In genomic region chr4:80855495-80855894, GRCm38 (mm10) we compare ENCODE assay signal across 36 mouse cellular contexts. TPM values are rescaled to one million over a fixed set of nuclear protein-coding genes. Genes with fewer than 3 reads are reported as not detected.
DNase-seq lines count a peak whose midpoint lies in the region; ATAC-seq and TF ChIP-seq lines count a peak whose summit lies in the region.
"Had no signal": no experiment of that assay in that cellular context is flagged by ENCODE, and none has a peak within 500 bp of the region (broad histone marks: within the 10 kb centered on the region; RNA-seq: fewer than 3 reads in every experiment).

No protein-coding gene starts in this region.

- no peak overlapping the region for H3K4me2 ChIP-seq in hindbrain, embryonic 16.5 days (ENCODE audit: low read length)
- H3K4me2 ChIP-seq in hindbrain, postnatal 0 days (ENCODE audit: low read depth, low read length) = no peak overlapping the region
- H3K4me2 ChIP-seq: hindbrain, embryonic 13.5 days; limb, embryonic 15.5 days; liver, embryonic 15.5 days; lung, embryonic 15.5 days; neural tube, embryonic 12.5 days had no signal

- DNase-seq in hindbrain, postnatal 0 days (ENCODE audit: low spot score) = no peak
- peak; percentile 13 to 39 for DNase-seq in left cerebral cortex, adult 18-20 months (ENCODE audit: low spot score in 2 of 2)
- DNase-seq in left cerebral cortex, postnatal 10 days (ENCODE audit: extremely low spot score in 1 of 2, low spot score in 2 of 2) = no peak
- peak; percentile 8 for DNase-seq in R1 (ENCODE audit: low read depth, low spot score)
- peak; percentile 61 for DNase-seq in brain, adult 2 months (ENCODE audit: low read depth, low spot score)
- DNase-seq: adrenal gland, adult 8-10 months; B cell, adult 2 months; cerebellum, adult 8-10 months; cerebellum, postnatal 36 days; gastrocnemius, postnatal 36 days; heart, postnatal 36 days; layer of hippocampus, postnatal 36 days; lung, postnatal 4 days; retina, postnatal 1 day; thymus, adult 2 months had no signal

- no peaks in the 10 kb centered on the region for H3K9me3 ChIP-seq in hindbrain, embryonic 16.5 days (ENCODE audit: control insufficient read depth, low read length)
- H3K9me3 ChIP-seq in hindbrain, postnatal 0 days (ENCODE audit: low read length) = no peaks in the 10 kb centered on the region
- H3K9me3 ChIP-seq: hindbrain, embryonic 13.5 days; limb, embryonic 15.5 days; liver, embryonic 15.5 days; lung, embryonic 15.5 days; neural tube, embryonic 12.5 days had no signal

- 70% methylated on average over 9 of the region's 9 CpGs for WGBS in hindbrain, embryonic 16.5 days
- WGBS in hindbrain, postnatal 0 days = 75% methylated on average over 9 of the region's 9 CpGs

- 0 out of 2 replicates have a peak, but pooled peaks cover 2% of the 10 kb centered on the region for H3K27me3 ChIP-seq in hindbrain, embryonic 16.5 days (replicated peaks; ENCODE audit: control insufficient read depth, insufficient read depth, low read length)
- H3K27me3 ChIP-seq in hindbrain, postnatal 0 days (ENCODE audit: insufficient read depth, low read length) = no peaks in the 10 kb centered on the region
- H3K27me3 ChIP-seq: CH12.LX; hindbrain, embryonic 13.5 days; limb, embryonic 15.5 days; liver, embryonic 15.5 days; lung, embryonic 15.5 days; neural tube, embryonic 12.5 days; Patski had no signal

- no peaks in the 10 kb centered on the region for H3K4me1 ChIP-seq in hindbrain, embryonic 16.5 days (ENCODE audit: control insufficient read depth, insufficient read depth, low read depth, low read length)
- H3K4me1 ChIP-seq in hindbrain, postnatal 0 days (ENCODE audit: insufficient read depth, low read length) = no peaks in the 10 kb centered on the region
- H3K4me1 ChIP-seq: hindbrain, embryonic 13.5 days; limb, embryonic 15.5 days; liver, embryonic 15.5 days; lung, embryonic 15.5 days; neural tube, embryonic 12.5 days had no signal

- H3K36me3 ChIP-seq in hindbrain, embryonic 16.5 days (ENCODE audit: control insufficient read depth, insufficient read depth, low read length) = no peaks in the 10 kb centered on the region
- H3K36me3 ChIP-seq in hindbrain, postnatal 0 days (ENCODE audit: insufficient read depth, low read length) = no peaks in the 10 kb centered on the region
- H3K36me3 ChIP-seq: G1E; hindbrain, embryonic 13.5 days; limb, embryonic 15.5 days; liver, embryonic 15.5 days; lung, embryonic 15.5 days; neural tube, embryonic 12.5 days had no signal

- no peak overlapping the region for H3K4me3 ChIP-seq in hindbrain, embryonic 16.5 days (ENCODE audit: low read length)
- H3K4me3 ChIP-seq in hindbrain, postnatal 0 days (ENCODE audit: low read length) = no peak overlapping the region
- H3K4me3 ChIP-seq: hindbrain, embryonic 13.5 days; limb, embryonic 15.5 days; liver, embryonic 15.5 days; lung, embryonic 15.5 days; neural tube, embryonic 12.5 days had no signal

- no peak overlapping the region for H3K27ac ChIP-seq in hindbrain, embryonic 16.5 days (ENCODE audit: low read depth, low read length)
- no peak overlapping the region for H3K27ac ChIP-seq in hindbrain, postnatal 0 days
- H3K27ac ChIP-seq: hindbrain, embryonic 13.5 days; kidney, postnatal 0 days; limb, embryonic 15.5 days; liver, embryonic 15.5 days; lung, embryonic 15.5 days; neural tube, embryonic 12.5 days; stomach, postnatal 0 days had no signal

- intact Hi-C loops in left cerebral cortex, postnatal 10 days (cut with DNase I) = no loop called here

- 0 out of 2 replicates have a peak, but pooled peaks have one; percentile 34 for ATAC-seq in hindbrain, embryonic 16.5 days
- ATAC-seq in hindbrain, postnatal 0 days = no peak
- no peak for ATAC-seq in megakaryocyte, adult 5-6 weeks (ENCODE audit: poor library complexity, severe bottlenecking)
- ATAC-seq: activated CD4-positive, CD25-positive, alpha-beta regulatory T cell, adult 4 months; forebrain, embryonic 14.5 days; Patski had no signal

- TF ChIP-seq CTCF in hindbrain, postnatal 0 days (IDR thresholded peaks at IDR 0.05; ENCODE audit: low read depth) = no peak

- H3K9ac ChIP-seq in hindbrain, embryonic 16.5 days (ENCODE audit: low read depth, low read length) = no peak overlapping the region
- H3K9ac ChIP-seq in hindbrain, postnatal 0 days (replicated peaks; ENCODE audit: low read length) = no peak overlapping the region
- H3K9ac ChIP-seq: hindbrain, embryonic 13.5 days; limb, embryonic 15.5 days; liver, embryonic 15.5 days; lung, embryonic 15.5 days; neural tube, embryonic 12.5 days had no signal

RNA-seq across cellular contexts. Expression of gene Tyrp1, which starts 21.6 kb away (rescaled TPM):
- polyA plus RNA-seq in hindbrain, embryonic 16.5 days (2015; fragmentation: Nextera tagmentation; extraction: Ambion mirVana) = 0.26 and 0.45 TPM in 2 replicates
- total RNA-seq in hindbrain, postnatal 0 days (2014; rRNA removed) = 0.26 TPM in 1 of 2 replicates, not detected in the other
- polyA plus RNA-seq in hindbrain, postnatal 0 days (2015; fragmentation: Nextera tagmentation; extraction: Ambion mirVana) = 0.13 and 0.20 TPM in 2 replicates
- not detected for total RNA-seq in left cerebral cortex, adult 18-20 months (2021)
- under 1 TPM; 0.21 to 0.24 TPM for total RNA-seq in left cerebral cortex, postnatal 10 days (2021)
- total RNA-seq in megakaryocyte, adult 5-6 weeks (2015) = not detected in 2 replicates
- not detected in 2 replicates for total RNA-seq in megakaryocyte, adult 5-6 weeks (2017)
- total RNA-seq: adrenal gland, adult 8-10 months; CH12.LX; gastrocnemius, adult 18-20 months; gastrocnemius, postnatal 36 days; left cerebral cortex, postnatal 36 days; monocyte, adult 5-6 weeks had no signal
- polyA plus RNA-seq: activated CD4-positive, CD25-positive, alpha-beta regulatory T cell, adult 4 months; G1E; heart, embryonic 14.5 days; intestine, embryonic 14.5 days; kidney, postnatal 0 days; large intestine, adult 2 months; liver, embryonic 15.5 days; lung, embryonic 15.5 days; neural tube, embryonic 12.5 days; small intestine, adult 2 months; stomach, postnatal 0 days had no signal

RNA-seq across cellular contexts. Expression of gene Lurap1l, which starts 55.0 kb away (rescaled TPM):
- 9.9 and 10.5 TPM in 2 replicates for polyA plus RNA-seq in hindbrain, embryonic 16.5 days (2015; fragmentation: Nextera tagmentation; extraction: Ambion mirVana)
- total RNA-seq in hindbrain, postnatal 0 days (2014; rRNA removed) = 10.0 and 13.5 TPM in 2 replicates
- polyA plus RNA-seq in hindbrain, postnatal 0 days (2015; fragmentation: Nextera tagmentation; extraction: Ambion mirVana) = 9.1 and 9.5 TPM in 2 replicates
- total RNA-seq in left cerebral cortex, adult 18-20 months (2021) = 10 to 100 TPM in 1 of 2 experiments, 1 to 10 TPM in 1; 9.8 to 10.4 TPM
- total RNA-seq in left cerebral cortex, postnatal 10 days (2021) = 1 to 10 TPM; 4.4 to 5.0 TPM
- not detected in 2 replicates for total RNA-seq in megakaryocyte, adult 5-6 weeks (2015)
- not detected in 2 replicates for total RNA-seq in megakaryocyte, adult 5-6 weeks (2017)
- total RNA-seq: CH12.LX; monocyte, adult 5-6 weeks had no signal
- polyA plus RNA-seq: activated CD4-positive, CD25-positive, alpha-beta regulatory T cell, adult 4 months; G1E had no signal

Comparison
In these comparisons a context has a peak if more than half of its experiments do, and no peak if none do; other contexts are left out.
1. DNase-seq: peak in left cerebral cortex, adult 18-20 months (2 of 2), R1 (single experiment) and brain, adult 2 months (single experiment); none in hindbrain, postnatal 0 days (single experiment) and left cerebral cortex, postnatal 10 days (0 of 2).
2. RNA of gene Lurap1l, which starts 55.0 kb away (total RNA-seq): 10.0 to 13.5 TPM in hindbrain, postnatal 0 days, 9.8 to 10.4 TPM in left cerebral cortex, adult 18-20 months and 4.4 to 5.0 TPM in left cerebral cortex, postnatal 10 days; not detected in megakaryocyte, adult 5-6 weeks; every median in the first group is over 4 times any median in the second.